Mouse (Mus musculus): ENCODE results near the gene Pgk1. TPM values are rescaled to one million over a fixed set of nuclear protein-coding genes. Genes with fewer than 3 reads are reported as not detected.

The Pgk1 gene
- 271 and 290 TPM in 2 replicates for polyA plus RNA-seq (2016; fragmentation: Nextera tagmentation; extraction: Ambion mirVana)

GRCm38 (mm10) chrX:106186713-106187649 is at the start of gene Pgk1:
Gene Pgk1 (plus strand): TSS chrX:106187100.
- Histone ChIP-seq H3K4me2 (peak within 1 kb of the TSS; percentile 70), H3K9me3 (replicated peaks) (no peaks in the 10 kb centered on the region), H3K4me3 (peak within 1 kb of the TSS; percentile 65), H3K27me3 (replicated peaks) (peaks cover 7% of the 10 kb centered on the region; the same call in 1 of the 2 replicates), H3K36me3 (peaks cover 7% of the 10 kb centered on the region; the same call in 1 of the 2 replicates), H3K27ac (peak within 1 kb of the TSS; percentile 80), H3K9ac (peak within 1 kb of the TSS; percentile 70), H3K4me1 (peaks cover 29% of the 10 kb centered on the region)
- 11% methylated on average over 50 of the region's 55 CpGs for WGBS (ENCODE audit: insufficient replicate concordance)
- peak; percentile 98 for ATAC-seq

- Histone ChIP-seq H3K9me3 (replicated peaks) (no peaks in the 10 kb centered on the region), H3K27me3 (replicated peaks) (no peaks in the 10 kb centered on the region), H3K4me3 (no peak overlapping the region), H3K9ac (no peak overlapping the region), H3K27ac (no peak overlapping the region), H3K4me2 (no peak overlapping the region), H3K4me1 (no peaks in the 10 kb centered on the region), H3K36me3 (no peaks in the 10 kb centered on the region)
- 52% methylated on average over 13 of the region's 13 CpGs for WGBS (ENCODE audit: insufficient replicate concordance)
- no peak for ATAC-seq
These were observed 47.4 kb upstream of the Pgk1 start for GRCm38 (mm10) chrX:106139309-106140070.

GRCm38 (mm10) chrX:106142936-106143335 is 44.0 kb upstream of the Pgk1 start, which contains the start of gene Tlr13:
Gene Tlr13 (plus strand): TSS chrX:106143204.
- Histone ChIP-seq H3K9ac (no peak within 1 kb of the TSS), H3K4me3 (no peak within 1 kb of the TSS), H3K4me1 (no peaks in the 10 kb centered on the region), H3K9me3 (replicated peaks) (no peaks in the 10 kb centered on the region), H3K36me3 (no peaks in the 10 kb centered on the region), H3K4me2 (no peak within 1 kb of the TSS), H3K27me3 (replicated peaks) (no peaks in the 10 kb centered on the region), H3K27ac (no peak within 1 kb of the TSS)
- 48% methylated on average over 6 of the region's 6 CpGs for WGBS (ENCODE audit: insufficient replicate concordance)
- ATAC-seq = no peak

GRCm38 (mm10) chrX:106148185-106148584 is 38.7 kb upstream of the Pgk1 start:
- ATAC-seq = no peak
- H3K36me3 ChIP-seq = no peaks in the 10 kb centered on the region
- no peaks in the 10 kb centered on the region for H3K4me1 ChIP-seq
- H3K4me2 ChIP-seq = no peak overlapping the region
- no peak overlapping the region for H3K9ac ChIP-seq
- H3K4me3 ChIP-seq = no peak overlapping the region
- WGBS (ENCODE audit: insufficient replicate concordance) = 61% methylated on average over 1 of the region's 1 CpGs
- H3K27ac ChIP-seq = no peak overlapping the region
- no peaks in the 10 kb centered on the region for H3K9me3 ChIP-seq (replicated peaks)
- H3K27me3 ChIP-seq (replicated peaks) = no peaks in the 10 kb centered on the region

GRCm38 (mm10) chrX:106149460-106149859 is 37.4 kb upstream of the Pgk1 start:
- Histone ChIP-seq H3K9ac (no peak overlapping the region), H3K27ac (no peak overlapping the region), H3K4me1 (0 out of 2 replicates have a peak, but pooled peaks cover 5% of the 10 kb centered on the region), H3K4me3 (no peak overlapping the region), H3K27me3 (replicated peaks) (no peaks in the 10 kb centered on the region), H3K9me3 (replicated peaks) (no peaks in the 10 kb centered on the region), H3K4me2 (no peak overlapping the region), H3K36me3 (no peaks in the 10 kb centered on the region)
- 55% methylated on average over 3 of the region's 3 CpGs for WGBS (ENCODE audit: insufficient replicate concordance)
- no peak for ATAC-seq

- Histone ChIP-seq H3K36me3 (no peaks in the 10 kb centered on the region), H3K27ac (no peak overlapping the region), H3K4me2 (no peak overlapping the region), H3K27me3 (replicated peaks) (no peaks in the 10 kb centered on the region), H3K4me1 (0 out of 2 replicates have a peak, but pooled peaks cover 9% of the 10 kb centered on the region), H3K9ac (no peak overlapping the region), H3K9me3 (replicated peaks) (no peaks in the 10 kb centered on the region), H3K4me3 (no peak overlapping the region)
- peak; percentile 93 for ATAC-seq
These were observed 32.7 kb upstream of the Pgk1 start for GRCm38 (mm10) chrX:106154180-106154586.

GRCm38 (mm10) chrX:106155892-106156291 is 31.0 kb upstream of the Pgk1 start:
- Histone ChIP-seq H3K9ac (no peak overlapping the region), H3K36me3 (no peaks in the 10 kb centered on the region), H3K27ac (no peak overlapping the region; the same call in 1 of the 2 replicates), H3K4me1 (0 out of 2 replicates have a peak, but pooled peaks cover 9% of the 10 kb centered on the region), H3K4me3 (no peak overlapping the region), H3K4me2 (no peak overlapping the region), H3K9me3 (replicated peaks) (no peaks in the 10 kb centered on the region), H3K27me3 (replicated peaks) (no peaks in the 10 kb centered on the region)
- 35% methylated on average over 4 of the region's 4 CpGs for WGBS (ENCODE audit: insufficient replicate concordance)
- no peak for ATAC-seq

GRCm38 (mm10) chrX:106163995-106164394 is 22.9 kb upstream of the Pgk1 start:
- H3K9ac ChIP-seq = no peak overlapping the region
- H3K9me3 ChIP-seq (replicated peaks) = no peaks in the 10 kb centered on the region
- H3K36me3 ChIP-seq = no peaks in the 10 kb centered on the region
- no peak overlapping the region for H3K4me3 ChIP-seq
- 24% methylated on average over 5 of the region's 5 CpGs for WGBS (ENCODE audit: insufficient replicate concordance)
- ATAC-seq = peak; percentile 72; the same call in 1 of the 2 replicates
- H3K27me3 ChIP-seq (replicated peaks) = no peaks in the 10 kb centered on the region
- H3K4me1 ChIP-seq = no peaks in the 10 kb centered on the region; the same call in 1 of the 2 replicates
- no peak overlapping the region for H3K4me2 ChIP-seq
- no peak overlapping the region for H3K27ac ChIP-seq

- no peak for ATAC-seq
- H3K27me3 ChIP-seq (replicated peaks) = no peaks in the 10 kb centered on the region
- WGBS (ENCODE audit: insufficient replicate concordance) = 59% methylated on average over 5 of the region's 5 CpGs
These were observed 22.3 kb upstream of the Pgk1 start for GRCm38 (mm10) chrX:106164555-106164954.

GRCm38 (mm10) chrX:106165089-106165488 is 21.8 kb upstream of the Pgk1 start:
- H3K27me3 ChIP-seq (replicated peaks) = no peaks in the 10 kb centered on the region
- H3K36me3 ChIP-seq = no peaks in the 10 kb centered on the region
- ATAC-seq = no peak
- H3K9ac ChIP-seq = no peak overlapping the region
- 42% methylated on average over 1 of the region's 1 CpGs for WGBS (ENCODE audit: insufficient replicate concordance)
- no peak overlapping the region for H3K27ac ChIP-seq
- H3K4me2 ChIP-seq = no peak overlapping the region
- H3K4me3 ChIP-seq = no peak overlapping the region
- H3K4me1 ChIP-seq = no peaks in the 10 kb centered on the region; the same call in 1 of the 2 replicates
- H3K9me3 ChIP-seq (replicated peaks) = no peaks in the 10 kb centered on the region

More at GRCm38 (mm10) chrX:106164555-106164954, 22.3 kb upstream of the Pgk1 start:
- Histone ChIP-seq H3K9ac (no peak overlapping the region), H3K27ac (no peak overlapping the region), H3K4me1 (no peaks in the 10 kb centered on the region; the same call in 1 of the 2 replicates), H3K36me3 (no peaks in the 10 kb centered on the region), H3K9me3 (replicated peaks) (no peaks in the 10 kb centered on the region), H3K4me2 (no peak overlapping the region), H3K4me3 (no peak overlapping the region)

GRCm38 (mm10) chrX:106171106-106171852 is 15.6 kb upstream of the Pgk1 start:
- Histone ChIP-seq H3K9me3 (replicated peaks) (no peaks in the 10 kb centered on the region), H3K27ac (no peak overlapping the region), H3K4me1 (no peaks in the 10 kb centered on the region), H3K36me3 (no peaks in the 10 kb centered on the region), H3K27me3 (replicated peaks) (no peaks in the 10 kb centered on the region), H3K9ac (peak overlapping the region; percentile 22; the same call in 1 of the 2 replicates), H3K4me3 (peak overlapping the region; percentile 38), H3K4me2 (peak overlapping the region; percentile 62)
- 14% methylated on average over 18 of the region's 18 CpGs for WGBS (ENCODE audit: insufficient replicate concordance)
- ATAC-seq = peak; percentile 75

Measured in liver, embryonic 12.5 days (tissue).